Mouse (Mus musculus) adrenal gland, postnatal 10 days (tissue): Measurements from ENCODE around the gene Zfp976. TPM values are rescaled to one million over a fixed set of nuclear protein-coding genes. Genes with fewer than 3 reads are reported as not detected.
A peak's percentile ranks its signal among the peaks of the same experiment; 100 is the strongest.
"Not testable (repeated sequence)": the region's sequence is repeated elsewhere in the genome, so short reads cannot be mapped to it uniquely, and the experiment has no call there.

ENCODE experiments used
- DNase-seq: peaks from one replicate; pipeline ENCODE4 v3.0.0; 2021; ENCODE audit warnings: mixed read lengths
- long read RNA-seq, 2 experiments: library from polyadenylated mRNA; stranded (forward); transcript quantifications; one replicate each; pipeline ENCODE4 v2.0.0; 2021
- microRNA-seq: library from miRNA; unstranded; fragments of <30 nt; microRNA quantifications from one replicate; pipeline ENCODE4 v1.2.0, GENCODE M21; 2021
- total RNA-seq, 2 experiments: library from RNA; stranded (reverse); gene quantifications; 2 replicates each; pipeline ENCODE4 v1.2.3; 2021

Gene Zfp976
- 1 to 10 TPM; 2.8 to 4.7 TPM for total RNA-seq
- long read RNA-seq, experiment 1: 0 reads
- long read RNA-seq, experiment 2, partial matches to known transcripts: 0 of 2 reads
- long read RNA-seq, experiment 2, other reads (novel, unspliced or antisense): 0 of 2 reads

DNA sequence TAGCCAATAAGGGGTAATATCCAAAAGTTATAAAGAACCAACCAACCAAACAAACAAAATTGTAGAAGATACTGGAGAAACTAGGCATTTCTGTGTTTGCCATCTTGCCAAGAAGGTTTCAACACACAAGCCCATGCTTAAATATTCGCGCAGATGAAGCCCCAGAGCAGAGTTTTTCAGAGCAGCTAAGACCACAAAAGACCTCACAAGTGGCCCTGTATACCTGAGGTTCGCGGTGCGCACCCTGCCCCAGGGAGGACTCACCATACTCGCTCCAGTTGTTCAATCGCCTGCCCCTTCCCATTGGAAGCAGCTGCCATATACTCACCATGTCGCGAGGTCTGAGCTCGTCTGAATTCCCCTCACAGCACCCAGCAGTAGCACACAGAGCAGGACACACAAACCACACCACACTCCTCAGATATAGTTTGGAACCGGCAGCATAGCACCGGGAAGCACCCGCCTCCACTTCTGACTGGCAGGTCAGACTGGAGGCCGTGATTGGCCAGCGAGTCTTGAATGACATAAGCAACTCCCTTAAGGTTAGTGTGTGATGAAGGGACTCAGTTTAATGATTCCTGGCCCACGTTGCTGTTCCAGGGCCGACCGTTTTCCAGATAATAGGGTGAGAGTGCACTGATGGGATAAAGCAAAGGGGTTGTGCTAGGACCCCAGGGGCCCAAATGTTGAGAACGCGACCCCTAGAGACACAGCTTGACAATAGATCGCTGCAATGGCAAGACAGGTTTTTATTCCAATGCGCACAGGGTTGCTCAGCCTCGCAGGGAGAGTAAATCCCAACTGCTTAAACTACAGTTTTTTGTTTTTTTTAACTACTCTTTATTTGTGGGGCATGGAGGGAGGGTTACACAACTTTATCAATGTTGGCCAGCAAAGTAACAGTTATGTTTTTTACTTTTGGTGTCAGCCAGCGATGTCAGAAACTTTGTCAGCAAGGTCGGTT lies at the start of gene Zfp976:
Gene Zfp976, minus strand, starts transcription at position 437 of the 964 bp plus-strand sequence.
- DNase-seq: peak; percentile 82

DNA sequence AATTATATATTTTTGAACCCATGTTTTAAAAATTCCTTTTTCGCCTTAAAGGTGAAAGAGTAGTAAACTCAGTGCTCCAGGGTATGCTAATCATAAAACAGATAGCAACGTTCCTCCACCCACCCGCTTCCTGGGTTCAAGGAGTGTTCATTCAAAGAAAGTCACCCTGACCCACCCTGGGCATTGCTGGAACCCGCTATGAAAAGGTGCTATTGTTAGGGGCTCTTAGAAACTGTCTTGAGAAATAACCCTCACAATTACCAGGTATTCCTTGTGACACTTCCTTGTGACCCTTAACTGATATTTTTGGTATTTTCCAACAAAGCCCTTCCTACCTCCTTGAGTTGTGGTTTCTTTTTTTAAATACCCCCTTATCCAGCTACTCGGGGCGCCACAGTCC lies 37.7 kb upstream of the Zfp976 start:
- DNase-seq: not testable (repeated sequence)

DNA sequence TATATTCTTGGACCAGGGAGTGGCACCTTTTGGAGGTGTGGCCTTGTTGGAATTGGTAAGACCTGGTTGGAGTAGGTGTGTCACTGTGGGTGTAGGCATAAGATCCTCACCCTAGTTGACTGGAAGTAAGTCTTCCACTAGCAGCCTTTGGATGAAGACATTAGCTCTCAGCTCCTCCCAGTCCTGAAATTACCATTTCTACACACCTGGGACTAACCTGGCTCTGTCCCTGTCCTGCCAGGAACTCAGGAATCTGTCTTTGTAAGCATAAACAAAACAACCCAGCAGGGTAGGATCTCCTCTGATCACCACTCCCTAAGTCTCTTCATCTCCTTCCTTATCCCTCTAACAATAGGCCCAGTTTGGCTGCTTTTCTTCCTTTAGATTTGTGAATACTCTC lies 37.3 kb upstream of the Zfp976 start:
- not testable (repeated sequence) for DNase-seq

DNA sequence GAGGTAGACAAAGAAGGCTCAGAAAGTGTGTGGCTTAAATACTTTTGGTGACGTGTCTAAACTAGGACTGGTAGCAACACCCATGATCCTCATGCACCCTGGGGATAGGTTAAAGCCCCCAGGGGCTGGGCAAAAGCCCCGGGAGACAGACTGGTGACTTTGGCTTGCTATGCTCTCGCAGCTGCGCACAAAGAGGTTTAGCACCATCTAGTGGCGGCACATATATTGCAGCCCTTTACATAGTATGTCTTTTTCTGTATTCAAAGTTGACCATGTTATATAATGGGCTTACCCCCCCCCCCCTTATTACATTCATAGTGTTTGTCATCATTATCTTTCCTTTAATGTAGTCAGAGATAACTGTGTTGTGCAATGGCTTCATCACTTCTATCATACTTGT lies 17.8 kb upstream of the Zfp976 start:
- DNase-seq: peak; percentile 8

DNA sequence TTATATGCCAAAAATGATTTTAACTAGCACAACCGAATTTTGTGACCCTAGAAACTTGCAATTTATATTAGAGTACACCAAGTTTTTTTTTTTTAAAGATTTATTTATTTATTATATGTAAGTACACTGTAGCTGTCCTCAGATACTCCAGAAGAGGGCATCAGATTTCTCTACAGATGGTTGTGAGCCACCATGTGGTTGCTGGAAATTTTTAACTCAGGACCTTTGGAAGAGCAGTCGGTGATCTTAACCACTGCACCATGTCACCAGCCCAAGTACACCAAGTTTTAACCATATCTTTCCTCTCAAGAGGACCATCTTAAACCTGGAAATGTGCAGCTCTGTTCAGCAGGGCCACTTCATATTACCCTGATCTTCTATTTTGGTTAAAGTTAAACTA lies 12.8 kb upstream of the Zfp976 start:
- DNase-seq: not testable (repeated sequence)

DNA sequence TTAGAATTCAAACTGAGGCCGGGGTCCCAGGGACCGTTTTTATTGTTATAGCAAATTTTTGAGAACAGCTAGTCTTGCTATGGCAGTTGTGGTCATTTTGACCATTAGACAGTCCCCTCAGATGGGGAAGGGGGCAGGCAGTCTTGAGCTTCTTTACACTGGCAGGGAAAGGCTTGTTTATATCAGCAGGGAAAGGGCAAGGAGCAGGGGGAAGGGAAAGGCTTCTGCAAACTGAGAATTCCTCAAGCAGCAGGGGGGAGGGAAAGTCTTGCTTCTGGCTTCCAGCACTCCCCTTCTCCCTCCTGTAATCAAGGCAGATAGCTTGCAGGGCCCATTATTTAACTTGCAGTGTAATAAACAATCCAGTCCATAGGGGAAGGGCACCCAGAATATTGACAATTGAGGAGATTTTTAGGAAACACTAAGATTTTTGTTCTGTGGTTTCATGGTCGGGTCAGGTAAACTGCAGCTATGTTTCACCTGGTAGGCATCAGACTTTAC lies 782 bp upstream of the Zfp976 start:
- peak; percentile 3 for DNase-seq

DNA sequence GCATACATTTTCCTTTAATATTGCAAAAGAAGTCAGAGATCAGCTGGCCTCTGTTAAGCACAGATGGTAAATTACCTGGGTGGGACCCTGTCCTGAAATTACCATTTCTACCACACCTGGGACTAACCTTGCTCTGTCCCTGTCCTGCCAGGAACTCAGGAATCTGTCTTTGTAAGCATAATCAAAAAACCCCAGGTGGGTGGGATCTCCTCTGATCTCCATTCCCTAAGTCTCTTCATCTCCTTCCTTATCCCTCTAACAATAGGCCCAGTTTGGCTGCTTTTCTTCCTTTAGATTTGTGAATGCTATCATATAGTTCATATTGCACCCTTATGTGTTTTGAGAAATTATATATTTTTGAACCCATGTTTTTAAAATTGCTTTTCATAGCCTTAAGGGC lies 11.4 kb downstream of the Zfp976 start:
- DNase-seq: not testable (repeated sequence)

DNA sequence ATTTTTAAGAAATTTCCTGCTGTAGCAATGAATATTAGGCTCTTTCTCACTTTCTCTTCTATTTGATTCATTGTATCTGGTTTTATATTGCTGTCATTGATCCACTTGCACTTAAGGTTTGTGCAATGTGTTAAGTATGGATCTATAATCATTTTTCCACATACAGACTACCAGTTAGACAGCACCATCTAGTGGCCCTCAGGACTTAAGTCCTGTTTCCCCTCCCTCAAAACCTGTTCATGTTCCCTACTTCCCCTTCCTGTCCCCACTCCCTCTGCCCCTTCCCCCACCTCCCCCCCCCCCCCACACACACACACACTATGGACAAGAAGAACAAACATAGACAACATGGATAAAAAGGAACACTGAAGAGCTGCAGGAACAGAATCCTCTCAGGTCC lies 46.7 kb downstream of the Zfp976 start:
- not testable (repeated sequence) for DNase-seq

DNA sequence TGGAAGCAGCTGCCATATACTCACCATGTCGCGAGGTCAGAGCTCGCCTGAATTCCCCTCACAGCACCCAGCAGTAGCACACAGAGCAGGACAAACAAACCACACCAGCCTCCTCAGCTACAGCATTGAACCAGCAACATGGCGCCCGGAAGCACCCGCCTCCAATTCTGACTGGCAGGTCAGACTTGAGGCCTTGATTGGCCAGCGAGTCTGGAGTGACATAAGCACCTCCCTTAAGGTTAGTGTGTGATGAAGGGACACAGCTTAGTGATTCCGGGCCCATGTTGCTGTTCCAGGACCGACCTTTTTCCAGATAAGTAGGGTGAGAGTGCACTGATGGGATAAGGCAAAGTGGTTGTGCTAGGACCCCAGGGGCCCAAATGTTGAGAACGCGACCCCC lies 50.0 kb downstream of the Zfp976 start, which contains the start of gene Zfp977:
Gene Zfp977, minus strand, starts transcription at position 135 of the 400 bp plus-strand sequence.
- DNase-seq: not testable (repeated sequence)

DNA sequence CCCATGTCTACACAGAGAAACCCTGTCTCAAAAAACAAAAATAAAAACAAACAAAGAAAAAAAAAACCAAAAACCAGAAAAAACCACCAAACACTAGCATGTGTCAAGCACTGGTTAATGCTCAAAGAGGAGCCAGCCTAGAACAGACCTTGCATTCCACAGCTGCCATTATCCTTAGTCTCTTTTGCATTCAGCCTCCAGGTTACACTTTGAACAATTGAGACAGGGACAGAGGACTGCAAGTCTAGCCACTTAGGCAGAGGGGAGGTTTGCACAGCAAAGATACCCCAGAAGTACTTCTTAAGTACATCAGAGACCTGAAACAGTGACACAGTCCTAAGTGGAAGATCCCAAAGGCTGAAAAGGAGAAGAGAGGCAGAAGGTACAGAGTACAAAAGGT lies 51.1 kb downstream of the Zfp976 start:
- not testable (repeated sequence) for DNase-seq

DNA sequence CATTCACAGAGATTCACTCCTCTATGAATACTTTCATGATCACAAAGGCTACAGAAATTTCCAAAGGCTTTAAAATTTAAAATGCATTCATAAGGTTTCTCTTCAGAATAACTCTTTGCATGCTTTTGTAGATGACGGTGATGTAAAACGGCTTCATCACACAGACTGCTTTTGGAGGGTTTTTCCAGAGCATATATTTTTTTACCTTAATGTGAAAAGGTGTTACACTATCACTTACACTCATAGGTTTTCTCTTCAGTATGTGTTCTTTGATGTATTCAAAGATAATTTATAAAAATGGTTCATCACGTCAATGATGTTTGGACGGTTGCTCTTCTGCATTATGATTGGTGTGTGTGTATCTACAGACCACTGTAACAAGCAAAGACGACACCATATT lies 63.9 kb downstream of the Zfp976 start, which contains the start of gene Gm21028:
Gene Gm21028, minus strand, starts transcription at position 101 of the 400 bp plus-strand sequence.
- DNase-seq: no peak

Small RNAs within 50 kb of the gene (microRNA-seq; reads per million reads assigned to microRNA genes)
- not detected for gene Gm24938

Other genes with a start within 250 kb of the Zfp976 start
- not detected for gene 4933421I07Rik, start 194.5 kb downstream of the Zfp976 start, total RNA-seq
- gene Zfp141, start 136.8 kb downstream of the Zfp976 start, total RNA-seq: 10 to 100 TPM; 12.0 to 19.1 TPM
- gene Gm21028, start 64.0 kb downstream of the Zfp976 start, total RNA-seq: not detected
- 1 to 10 TPM; 1.1 to 1.9 TPM for gene Zfp977, start 50.0 kb downstream of the Zfp976 start, total RNA-seq
- 1 to 10 TPM; 4.5 to 6.5 TPM for gene Zfp975, start 50.2 kb upstream of the Zfp976 start, total RNA-seq
- gene Gm17067, start 84.4 kb upstream of the Zfp976 start, total RNA-seq: under 1 TPM; 0.33 to 0.79 TPM
- not detected for gene Vmn2r62, start 150.9 kb upstream of the Zfp976 start, total RNA-seq
- gene Gm2381, start 224.6 kb upstream of the Zfp976 start, total RNA-seq: under 1 TPM; 0.12 to 0.21 TPM